Mouse (Mus musculus) testis, adult 2 months (tissue): Measurements from ENCODE around the gene Apaf1.
A peak's percentile ranks its signal among the peaks of the same experiment; 100 is the strongest.

ENCODE experiments used
- CTCF ChIP-seq: fragments of 200-500 bp; IDR thresholded peaks from 2 replicates; pipeline ENCODE4 v1.5.1; 2012; ENCODE audit warnings: low read depth, mild to moderate bottlenecking, inconsistent platforms, low read length, moderate library complexity; ENCODE audit not compliant: control insufficient read depth, insufficient read depth, insufficient replicate concordance
- POLR2A ChIP-seq: fragments of 200-500 bp; IDR thresholded peaks from 2 replicates; pipeline ENCODE4 v1.6.1; 2012; ENCODE audit warnings: low read depth, mild to moderate bottlenecking, inconsistent platforms, low read length, moderate library complexity; ENCODE audit not compliant: control insufficient read depth

DNA sequence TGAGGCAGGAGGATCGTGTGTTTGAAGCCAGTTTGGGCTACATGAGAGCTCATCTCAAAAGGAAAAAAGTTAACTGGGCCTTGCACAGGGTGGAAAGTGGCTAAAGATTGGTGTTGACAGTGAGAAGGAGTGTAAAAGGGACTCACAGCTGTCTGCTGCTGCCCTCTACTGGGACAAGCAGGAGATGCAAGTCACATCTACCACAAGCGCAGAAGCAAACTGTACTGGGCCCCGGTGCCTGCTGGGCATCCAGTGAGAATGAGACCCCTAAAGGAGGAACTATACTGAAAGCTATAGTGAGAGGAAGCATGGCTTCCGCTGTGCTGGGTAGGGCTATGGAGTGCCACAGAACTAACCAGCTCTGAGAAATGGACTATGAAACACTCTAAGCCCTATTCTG, 50.2 kb downstream of the Apaf1 start:
- TF ChIP-seq CTCF = peak; percentile 76; the same call in 1 of the 2 replicates
- no peak for TF ChIP-seq POLR2A
